In the genomic region with DNA sequence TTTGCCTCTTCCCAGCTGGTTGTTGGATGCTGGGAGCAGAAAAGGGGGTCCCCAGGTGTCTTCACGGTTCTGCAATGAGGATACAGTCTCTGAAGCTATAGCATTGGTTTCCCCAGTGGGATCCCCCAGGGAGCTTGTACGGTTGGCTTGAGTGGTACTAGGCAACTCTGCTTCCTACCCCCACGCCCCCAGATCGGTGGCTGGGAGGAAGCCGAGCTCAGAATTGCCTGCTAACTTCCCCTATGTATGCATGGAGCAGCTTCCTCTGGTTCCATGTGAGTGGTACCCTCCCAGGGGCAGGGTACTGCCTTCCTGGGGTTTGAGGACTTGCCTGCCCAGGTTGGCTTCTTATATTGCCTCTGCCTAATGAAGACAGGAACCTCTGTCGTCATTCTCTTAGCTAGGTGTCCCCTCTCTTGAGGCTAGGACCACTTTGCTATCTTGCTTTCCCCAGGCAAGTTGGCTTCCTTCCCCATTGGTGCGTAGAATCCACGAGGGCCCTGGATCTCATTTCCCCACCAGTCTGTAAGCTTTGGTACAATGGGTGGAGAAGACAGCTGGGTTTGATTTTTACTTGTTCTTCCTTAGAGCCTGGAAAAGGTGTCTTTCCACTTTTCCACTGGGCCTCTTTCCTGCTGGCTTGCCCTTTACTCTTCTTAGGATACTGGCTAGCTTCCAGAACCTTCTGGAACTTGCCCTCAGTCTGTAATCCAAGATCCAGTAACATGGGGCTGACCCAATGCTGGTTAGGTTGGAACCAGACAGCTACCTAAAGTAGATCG, we compare ENCODE assay signal across 11 mouse cellular contexts. TPM values are rescaled to one million over a fixed set of nuclear protein-coding genes. Genes with fewer than 3 reads are reported as not detected.
DNase-seq lines count a peak whose midpoint lies in the region; ATAC-seq lines count a peak whose summit lies in the region.
"Had no signal": no experiment of that assay in that cellular context is flagged by ENCODE, and none has a peak within 500 bp of the region (broad histone marks: within the 10 kb centered on the region; RNA-seq: fewer than 3 reads in every experiment).

No protein-coding gene starts in this region.

- H3K27me3 ChIP-seq in hindbrain, embryonic 16.5 days (replicated peaks; ENCODE audit: control insufficient read depth, insufficient read depth, low read length) = no peaks in the 10 kb centered on the region
- no peaks in the 10 kb centered on the region for H3K27me3 ChIP-seq in hindbrain, embryonic 11.5 days (ENCODE audit: control insufficient read depth, insufficient read depth, low read length)

- peaks cover 12% of the 10 kb centered on the region for H3K36me3 ChIP-seq in hindbrain, embryonic 16.5 days (ENCODE audit: control insufficient read depth, insufficient read depth, low read length)
- no peaks in the 10 kb centered on the region for H3K36me3 ChIP-seq in hindbrain, embryonic 11.5 days (ENCODE audit: control insufficient read depth, insufficient read depth, low read length)

- no peak for ATAC-seq in hindbrain, embryonic 16.5 days
- ATAC-seq in hindbrain, embryonic 11.5 days (ENCODE audit: low FRiP score) = no peak

- H3K9ac ChIP-seq in hindbrain, embryonic 16.5 days (ENCODE audit: low read depth, low read length) = no peak overlapping the region
- H3K9ac ChIP-seq in hindbrain, embryonic 11.5 days (ENCODE audit: low read depth, low read length) = no peak overlapping the region
- H3K9ac ChIP-seq: midbrain, embryonic 12.5 days had no signal

- no peak overlapping the region for H3K4me3 ChIP-seq in hindbrain, embryonic 16.5 days (ENCODE audit: low read length)
- no peak overlapping the region for H3K4me3 ChIP-seq in hindbrain, embryonic 11.5 days (ENCODE audit: low read depth, low read length)
- H3K4me3 ChIP-seq: midbrain, embryonic 12.5 days had no signal

- no peak overlapping the region for H3K4me2 ChIP-seq in hindbrain, embryonic 16.5 days (ENCODE audit: low read length)
- H3K4me2 ChIP-seq in hindbrain, embryonic 11.5 days (replicated peaks; ENCODE audit: low read depth, low read length) = no peak overlapping the region
- H3K4me2 ChIP-seq: midbrain, embryonic 12.5 days had no signal

- 63% methylated on average over 9 of the region's 9 CpGs for WGBS in hindbrain, embryonic 16.5 days
- WGBS in hindbrain, embryonic 11.5 days = 79% methylated on average over 9 of the region's 9 CpGs

- peak; percentile 35 for DNase-seq in adrenal gland, postnatal 14 days
- DNase-seq in adrenal gland, postnatal 36 days = no peak
- peak; percentile 20 for DNase-seq in layer of hippocampus, adult 11-12 months (ENCODE audit: low spot score)
- DNase-seq in layer of hippocampus, postnatal 14 days (ENCODE audit: low spot score in 2 of 2) = no peak
- peak; percentile 81 for DNase-seq in adipocyte (ENCODE audit: low spot score)
- peak; percentile 62 to 84 for DNase-seq in kidney, postnatal 36 days
- no peak for DNase-seq in hindbrain, embryonic 11.5 days (ENCODE audit: low spot score)

- no peak overlapping the region for H3K27ac ChIP-seq in hindbrain, embryonic 16.5 days (ENCODE audit: low read depth, low read length)
- H3K27ac ChIP-seq in hindbrain, embryonic 11.5 days (ENCODE audit: low read depth, low read length) = no peak overlapping the region
- H3K27ac ChIP-seq: midbrain, embryonic 12.5 days had no signal

- no peaks in the 10 kb centered on the region for H3K9me3 ChIP-seq in hindbrain, embryonic 16.5 days (ENCODE audit: control insufficient read depth, low read length)
- H3K9me3 ChIP-seq in hindbrain, embryonic 11.5 days (ENCODE audit: control insufficient read depth, low read length) = no peaks in the 10 kb centered on the region
- H3K9me3 ChIP-seq: midbrain, embryonic 12.5 days had no signal

- peaks cover 23% of the 10 kb centered on the region for H3K4me1 ChIP-seq in hindbrain, embryonic 16.5 days (ENCODE audit: control insufficient read depth, insufficient read depth, low read depth, low read length)
- 0 out of 2 replicates have a peak, but pooled peaks cover 3% of the 10 kb centered on the region for H3K4me1 ChIP-seq in hindbrain, embryonic 11.5 days (replicated peaks; ENCODE audit: control insufficient read depth, insufficient read depth, low read length)

RNA-seq across cellular contexts. Expression of a gene that starts 29.5 kb away (rescaled TPM):
- total RNA-seq in adrenal gland, postnatal 14 days (2021) = 59.3 and 61.7 TPM in 2 replicates
- 10 to 100 TPM; 47.6 to 51.8 TPM for total RNA-seq in adrenal gland, postnatal 36 days (2021)
- total RNA-seq in layer of hippocampus, postnatal 14 days (2021) = 10 to 100 TPM; 76.1 to 76.3 TPM
- 9.7 and 11.1 TPM in 2 replicates for polyA plus RNA-seq in hindbrain, embryonic 16.5 days (2015; fragmentation: Nextera tagmentation; extraction: Ambion mirVana)
- 8.6 and 10.1 TPM in 2 replicates for polyA plus RNA-seq in hindbrain, embryonic 11.5 days (2014; fragmentation: Nextera tagmentation; extraction: Ambion mirVana)

RNA-seq across cellular contexts. Expression of a gene that starts 49.6 kb away (rescaled TPM):
- 0.56 and 4.4 TPM in 2 replicates for total RNA-seq in adrenal gland, postnatal 14 days (2021)
- not detected for total RNA-seq in adrenal gland, postnatal 36 days (2021)
- total RNA-seq in layer of hippocampus, postnatal 14 days (2021) = not detected
- not detected in 2 replicates for polyA plus RNA-seq in hindbrain, embryonic 16.5 days (2015; fragmentation: Nextera tagmentation; extraction: Ambion mirVana)
- 0.11 and 0.48 TPM in 2 replicates for polyA plus RNA-seq in hindbrain, embryonic 11.5 days (2014; fragmentation: Nextera tagmentation; extraction: Ambion mirVana)
- total RNA-seq: layer of hippocampus, adult 8-10 months had no signal
- polyA plus RNA-seq: forebrain, embryonic 16.5 days; midbrain, embryonic 12.5 days had no signal

RNA-seq across cellular contexts. Expression of a gene that starts 57.4 kb away (rescaled TPM):
- total RNA-seq in adrenal gland, postnatal 14 days (2021) = not detected in 2 replicates
- total RNA-seq in adrenal gland, postnatal 36 days (2021) = not detected
- not detected for total RNA-seq in layer of hippocampus, postnatal 14 days (2021)
- polyA plus RNA-seq in hindbrain, embryonic 16.5 days (2015; fragmentation: Nextera tagmentation; extraction: Ambion mirVana) = not detected in 2 replicates
- polyA plus RNA-seq in hindbrain, embryonic 11.5 days (2014; fragmentation: Nextera tagmentation; extraction: Ambion mirVana) = 0.83 TPM in 1 of 2 replicates, not detected in the other
- total RNA-seq: layer of hippocampus, adult 8-10 months had no signal
- polyA plus RNA-seq: forebrain, embryonic 16.5 days; midbrain, embryonic 12.5 days had no signal

Comparison
In these comparisons a context has a peak if more than half of its experiments do, and no peak if none do; other contexts are left out.
1. DNase-seq: peak in adrenal gland, postnatal 14 days (single experiment), layer of hippocampus, adult 11-12 months (single experiment), adipocyte (single experiment) and kidney, postnatal 36 days (2 of 2); none in adrenal gland, postnatal 36 days (0 of 2), layer of hippocampus, postnatal 14 days (0 of 2) and hindbrain, embryonic 11.5 days (single experiment).